Mouse (Mus musculus) ES-CJ7 (cell line): Measurements from ENCODE around the gene Topors.

ENCODE experiments used
- DNase-seq: peaks from one replicate; pipeline ENCODE4 v3.0.0; 2011; ENCODE audit warnings: low read depth, low spot score

The Topors gene

GRCm38 (mm10) chr4:40250984-40251383 lies 18.7 kb downstream of the Topors start:
- DNase-seq = no peak

DNA sequence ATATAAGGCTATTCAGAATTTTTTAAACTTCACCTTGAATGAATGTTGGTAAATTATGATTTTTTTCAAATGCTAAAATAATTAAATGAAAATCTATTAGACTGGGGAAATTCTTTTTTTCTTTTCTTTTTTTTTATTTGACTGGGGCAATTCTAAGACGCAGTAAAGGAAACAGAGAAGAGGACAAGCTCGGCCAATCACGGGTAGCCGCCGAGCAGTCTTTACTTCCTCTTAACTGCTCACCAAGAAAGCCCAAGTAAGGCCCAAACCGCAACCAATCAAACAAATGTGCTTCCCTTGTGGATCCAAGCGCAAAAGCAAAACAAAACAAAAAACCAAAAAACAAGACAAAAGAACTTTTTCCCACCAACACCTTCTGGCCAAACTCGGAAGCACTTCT lies 25.6 kb downstream of the Topors start:
- no peak for DNase-seq

GRCm38 (mm10) chr4:40243006-40243405 lies 26.6 kb downstream of the Topors start:
- no peak for DNase-seq

GRCm38 (mm10) chr4:40241928-40242327 lies 27.7 kb downstream of the Topors start:
- no peak for DNase-seq

DNA sequence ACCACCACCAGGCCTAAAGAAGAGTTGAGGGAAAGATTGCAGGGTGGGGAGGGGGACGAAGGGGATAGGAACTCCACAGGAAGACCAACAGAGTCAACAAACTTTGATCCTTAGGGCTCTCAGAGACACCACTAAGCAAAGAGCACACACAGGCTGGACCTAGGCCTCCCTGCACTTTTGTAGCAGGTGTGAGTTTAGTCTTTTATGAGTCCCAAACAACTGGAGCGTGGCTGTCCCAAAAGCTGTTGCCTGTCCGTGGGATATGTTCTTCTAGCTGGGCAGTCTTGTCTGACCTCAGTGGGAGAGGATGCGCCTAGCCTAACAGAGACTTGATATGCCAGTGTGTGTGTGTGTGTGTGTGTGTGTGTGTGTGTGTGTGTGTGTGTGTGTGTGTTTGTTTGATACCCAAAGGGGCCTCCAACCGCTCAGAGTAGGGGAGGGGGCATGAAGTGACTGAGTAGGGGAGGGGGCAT lies 29.3 kb downstream of the Topors start:
- DNase-seq = no peak

GRCm38 (mm10) chr4:40239409-40240271 lies 30.0 kb downstream of the Topors start, which contains the start of gene Ddx58:
TSS of gene Ddx58 (minus strand) at chr4:40239828.
- no peak for DNase-seq

DNA sequence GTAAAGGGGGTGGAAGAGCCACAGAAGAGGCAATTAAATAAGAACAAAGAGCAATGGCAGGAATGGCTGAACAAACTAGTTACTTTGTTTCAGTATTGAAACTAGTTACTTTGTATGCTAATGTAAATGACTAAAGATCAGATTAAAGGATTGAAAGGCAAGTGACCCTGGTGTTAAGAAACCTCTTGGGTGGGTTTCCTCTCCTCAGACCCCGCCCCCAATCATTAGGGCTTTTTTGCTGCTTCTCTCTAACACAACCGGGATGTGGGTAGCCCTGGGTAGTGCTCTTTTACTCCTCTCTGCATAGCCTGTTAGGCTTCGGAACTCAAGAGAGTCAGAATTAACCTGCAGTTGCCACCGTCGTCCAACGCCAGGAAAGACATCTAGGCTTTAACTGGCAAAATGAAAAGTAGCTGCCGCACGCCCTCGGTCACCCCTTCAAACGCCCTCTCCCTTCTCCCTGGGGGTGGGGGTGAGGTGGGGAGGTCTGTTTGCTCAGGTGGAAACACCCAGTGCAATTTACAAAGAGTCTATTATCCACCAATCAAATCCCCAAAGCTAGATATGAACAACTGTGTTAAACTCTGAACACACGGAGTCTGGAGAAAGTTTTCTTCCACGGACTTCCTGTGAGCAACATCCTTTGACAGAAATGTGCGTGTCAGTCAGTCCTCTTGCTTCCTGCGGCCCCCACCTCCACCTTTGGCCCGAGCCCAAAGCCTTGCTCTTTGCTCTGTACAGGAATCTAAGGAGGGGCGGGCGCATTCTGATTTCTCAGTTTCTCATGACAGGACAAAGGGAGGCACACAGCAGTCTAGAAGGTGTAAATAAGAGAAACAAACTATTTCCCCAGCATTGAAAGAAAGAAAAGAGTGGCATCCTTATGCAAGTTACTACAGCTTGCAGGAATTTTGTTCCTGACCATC lies 30.9 kb downstream of the Topors start:
- DNase-seq = peak; percentile 84

DNA sequence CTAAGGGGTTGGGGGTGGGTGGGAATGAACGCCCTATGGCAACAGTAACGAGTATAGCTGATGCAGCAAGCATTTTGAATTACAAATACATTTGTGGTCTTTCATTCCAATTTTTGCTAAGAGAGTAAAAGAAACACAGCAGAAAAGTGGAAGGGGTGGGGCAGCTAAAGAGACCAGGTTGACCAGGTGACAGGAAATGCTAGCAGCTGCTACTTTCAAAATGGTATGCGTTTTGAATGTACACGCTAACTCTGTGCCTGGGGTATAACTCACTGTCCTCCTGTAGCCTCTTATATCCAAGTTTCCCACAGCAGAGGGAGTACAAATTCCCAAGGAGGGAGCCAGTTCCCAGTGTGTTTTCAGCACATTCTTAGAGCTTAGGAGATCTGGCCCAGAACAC lies 32.8 kb downstream of the Topors start:
- no peak for DNase-seq

- peak; percentile 72 for DNase-seq
Observed at GRCm38 (mm10) chr4:40234256-40234655, 35.4 kb downstream of the Topors start.

DNA sequence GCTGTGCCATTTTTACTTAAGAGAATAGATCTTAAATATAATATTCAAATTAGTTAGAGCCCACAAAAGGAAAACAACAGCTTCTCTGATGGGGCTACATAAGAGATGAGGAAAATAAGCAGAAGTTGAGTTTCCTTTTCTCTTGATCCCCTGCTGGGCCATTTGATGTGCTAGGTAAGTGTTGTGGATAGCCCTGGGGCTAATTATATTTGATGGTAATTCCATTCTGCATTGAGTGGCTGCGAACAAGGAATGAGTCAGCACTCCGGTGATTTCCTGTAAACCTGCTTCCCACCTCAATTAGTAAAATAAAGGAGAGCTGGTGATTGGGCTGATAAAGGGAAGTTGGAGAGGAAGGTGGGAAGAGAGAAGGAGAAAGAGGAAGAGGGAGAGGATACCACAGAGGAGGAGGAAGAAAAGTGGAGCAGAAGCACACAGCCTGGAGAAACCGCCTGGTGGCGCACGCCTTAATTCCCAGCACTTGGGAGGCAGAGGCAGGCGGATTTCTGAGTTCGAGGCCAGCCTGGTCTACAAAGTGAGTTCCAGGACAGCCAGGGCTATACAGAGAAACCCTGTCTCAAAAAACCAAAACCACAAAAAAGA lies 36.5 kb downstream of the Topors start:
- DNase-seq = peak; percentile 86

DNA sequence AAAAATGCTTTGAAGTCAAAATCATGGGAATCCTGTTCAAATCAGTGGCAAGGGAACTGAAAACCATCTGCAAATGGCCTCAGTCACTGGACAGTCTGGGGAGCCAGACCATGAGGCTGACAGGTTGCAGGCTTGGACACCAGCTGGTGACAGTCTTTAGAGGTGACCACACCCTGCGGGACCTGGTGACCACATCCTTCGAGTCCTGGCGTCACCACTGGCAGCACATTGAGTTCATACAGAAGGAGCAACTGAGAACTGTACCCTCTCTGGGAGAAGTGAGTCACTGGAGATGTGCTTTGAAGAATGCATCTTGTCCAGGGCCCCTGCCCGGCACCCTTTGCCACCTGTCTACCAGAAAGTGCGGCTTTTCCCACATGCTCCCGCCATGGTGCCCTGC lies 39.9 kb downstream of the Topors start:
- no peak for DNase-seq

DNA sequence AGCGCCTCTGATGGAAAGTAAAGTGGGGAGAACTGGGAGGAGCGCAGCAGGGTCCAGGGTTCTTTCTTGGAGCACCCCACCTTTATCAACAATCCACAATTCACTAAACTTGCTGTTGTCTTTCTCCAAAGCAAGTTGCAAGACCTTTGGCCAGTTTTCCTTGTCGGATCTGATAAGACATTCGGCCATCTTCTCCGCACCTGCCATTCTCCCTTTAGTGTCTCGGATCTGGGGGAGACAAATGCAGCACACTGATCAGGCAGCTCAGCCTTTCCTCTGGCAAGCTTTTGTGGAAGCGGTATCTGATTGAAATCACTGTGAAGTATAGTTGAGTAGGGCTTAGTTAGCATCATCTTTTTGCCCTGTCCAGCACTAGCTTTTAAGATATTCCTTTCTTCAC lies 41.8 kb downstream of the Topors start:
- no peak for DNase-seq

- peak; percentile 81 for DNase-seq
Observed at GRCm38 (mm10) chr4:40227131-40227530, 42.5 kb downstream of the Topors start.

- no peak for DNase-seq
Observed at GRCm38 (mm10) chr4:40226095-40226494, 43.6 kb downstream of the Topors start.

DNA sequence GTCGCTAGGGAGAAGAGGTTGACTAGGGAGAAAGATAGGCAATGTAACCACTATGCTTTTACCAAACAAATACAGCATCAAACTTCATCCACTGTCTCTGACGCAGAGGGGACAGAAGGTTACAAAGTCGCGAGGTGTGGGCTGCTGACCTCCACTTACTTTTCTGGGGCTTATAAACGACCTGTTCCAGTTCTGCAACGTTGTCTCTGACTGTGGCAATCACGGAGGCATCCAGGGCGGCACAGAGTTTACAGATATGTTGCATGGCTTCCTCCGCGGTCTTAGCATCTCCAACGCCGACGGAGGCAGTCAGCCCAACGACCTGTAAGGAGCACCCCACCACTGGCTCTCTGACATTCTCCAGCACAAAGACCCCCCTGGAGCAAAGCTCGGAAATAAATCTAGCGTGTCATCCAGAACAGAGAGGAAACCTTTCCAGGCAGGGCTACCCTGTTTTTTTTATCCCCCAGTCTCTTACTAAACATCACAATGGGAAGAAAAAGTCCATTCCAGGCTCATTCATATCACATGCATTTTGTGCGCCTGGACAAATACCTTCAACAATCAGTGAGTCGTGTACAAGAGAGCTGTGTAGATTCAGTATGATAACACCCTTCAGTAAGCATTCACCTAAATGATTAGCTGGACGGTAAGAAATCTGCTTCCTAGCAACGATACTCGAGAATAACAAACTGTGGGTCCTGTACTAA lies 47.6 kb downstream of the Topors start:
- no peak for DNase-seq

GRCm38 (mm10) chr4:40221004-40221760 lies 48.5 kb downstream of the Topors start:
- DNase-seq = peak; percentile 94

- peak; percentile 93 for DNase-seq
Observed at GRCm38 (mm10) chr4:40220437-40220836, 49.2 kb downstream of the Topors start.

DNA sequence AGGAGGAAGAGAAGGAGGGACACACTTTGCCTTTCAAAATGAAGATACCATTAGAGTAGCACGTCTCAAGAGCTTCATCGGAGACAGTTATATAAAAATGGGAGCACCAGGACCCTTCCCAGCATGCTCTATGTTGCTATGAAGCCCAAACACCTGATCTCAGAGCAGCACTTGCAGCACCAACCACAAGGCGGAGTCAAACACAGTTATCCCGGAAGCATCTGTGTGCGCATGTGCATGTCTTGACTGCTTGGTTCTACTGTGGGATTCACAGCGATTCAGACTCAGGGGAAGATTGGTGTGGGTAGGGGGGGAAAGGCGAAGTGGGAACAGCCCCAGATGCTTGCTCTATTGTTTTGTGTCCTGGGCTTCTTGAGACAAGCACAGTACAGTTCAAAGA lies 51.3 kb downstream of the Topors start:
- peak; percentile 83 for DNase-seq

DNA sequence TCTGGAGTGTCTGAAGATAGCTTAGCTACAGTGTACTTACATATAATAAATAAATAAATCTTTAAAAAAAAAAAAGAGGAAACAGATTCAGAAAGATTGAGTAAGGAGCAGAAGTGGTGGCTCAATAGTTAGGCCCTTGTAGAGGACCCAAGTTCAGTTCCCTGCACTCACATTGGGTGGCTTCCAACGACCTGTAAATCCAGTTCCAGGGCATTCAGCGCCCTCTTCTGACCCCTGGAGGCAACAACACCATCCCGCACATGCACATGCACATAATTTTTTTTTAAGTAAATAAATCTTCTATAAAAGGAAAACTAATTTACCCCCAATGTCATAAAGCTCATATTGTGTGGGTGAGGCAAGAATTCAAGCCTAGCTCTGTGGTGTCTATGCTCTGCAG lies 51.7 kb downstream of the Topors start:
- DNase-seq = peak; percentile 29

DNA sequence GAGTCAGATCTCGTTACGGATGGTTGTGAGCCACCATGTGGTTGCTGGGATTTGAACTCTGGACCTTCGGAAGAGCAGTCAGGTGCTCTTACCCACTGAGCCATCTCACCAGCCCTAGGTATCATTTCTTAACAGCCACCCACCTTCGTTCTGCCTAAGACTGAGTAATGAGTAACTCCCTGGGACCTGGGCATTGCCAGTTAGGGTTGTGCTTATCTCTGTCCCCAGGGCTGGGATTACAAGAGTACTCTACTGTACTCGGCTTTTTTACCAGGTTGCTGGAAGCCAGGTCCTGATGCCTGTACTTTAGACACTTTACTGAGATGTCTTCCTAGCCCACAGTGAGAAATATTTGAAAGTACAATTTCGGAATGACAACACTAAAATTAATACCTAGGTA lies 57.5 kb downstream of the Topors start:
- no peak for DNase-seq
